Mouse (Mus musculus): ENCODE results near the gene Mrpl48. TPM values are rescaled to one million over a fixed set of nuclear protein-coding genes. Genes with fewer than 3 reads are reported as not detected.
A peak's percentile ranks its signal among the peaks of the same experiment; 100 is the strongest.

The Mrpl48 gene
- polyA plus RNA-seq, 1 experiment from 2014 or later = 89.5 TPM

GRCm38 (mm10) chr7:100530766-100531165 lies 77.3 kb downstream of the Mrpl48 start:
- WGBS = 90% methylated on average over 5 of the region's 5 CpGs
- no peaks in the 10 kb centered on the region for H3K27me3 ChIP-seq (ENCODE audit: control insufficient read depth, insufficient read depth, low read length)
- no peak for DNase-seq (ENCODE audit: low spot score)

GRCm38 (mm10) chr7:100524669-100525068 lies 83.4 kb downstream of the Mrpl48 start:
- Histone ChIP-seq H3K4me3 (replicated peaks; ENCODE audit: low read length) (no peak overlapping the region), H3K27ac (no peak overlapping the region), H3K9ac (no peak overlapping the region), H3K36me3 (replicated peaks; ENCODE audit: control insufficient read depth, insufficient read depth) (no peaks in the 10 kb centered on the region), H3K4me2 (replicated peaks) (no peak overlapping the region), H3K27me3 (ENCODE audit: control insufficient read depth, insufficient read depth, low read length) (no peaks in the 10 kb centered on the region), H3K9me3 (ENCODE audit: control insufficient read depth, low read length) (no peaks in the 10 kb centered on the region), H3K4me1 (replicated peaks; ENCODE audit: control insufficient read depth, insufficient read depth, low read length) (no peaks in the 10 kb centered on the region)
- DNase-seq (ENCODE audit: low spot score) = no peak
- WGBS = 74% methylated on average over 8 of the region's 8 CpGs
- ATAC-seq (ENCODE audit: low FRiP score) = no peak

More at GRCm38 (mm10) chr7:100530766-100531165, 77.3 kb downstream of the Mrpl48 start:
- no peak overlapping the region for H3K4me3 ChIP-seq (replicated peaks; ENCODE audit: low read length)
- H3K27ac ChIP-seq = no peak overlapping the region
- no peaks in the 10 kb centered on the region for H3K9me3 ChIP-seq (ENCODE audit: control insufficient read depth, low read length)
- ATAC-seq (ENCODE audit: low FRiP score) = no peak
- H3K36me3 ChIP-seq (replicated peaks; ENCODE audit: control insufficient read depth, insufficient read depth) = no peaks in the 10 kb centered on the region
- no peak overlapping the region for H3K9ac ChIP-seq
- H3K4me1 ChIP-seq (replicated peaks; ENCODE audit: control insufficient read depth, insufficient read depth, low read length) = no peaks in the 10 kb centered on the region
- no peak overlapping the region for H3K4me2 ChIP-seq (replicated peaks)

GRCm38 (mm10) chr7:100522222-100522621 lies 85.9 kb downstream of the Mrpl48 start:
- Histone ChIP-seq H3K9ac (no peak overlapping the region), H3K4me2 (replicated peaks) (no peak overlapping the region), H3K27ac (no peak overlapping the region), H3K36me3 (replicated peaks; ENCODE audit: control insufficient read depth, insufficient read depth) (no peaks in the 10 kb centered on the region), H3K27me3 (ENCODE audit: control insufficient read depth, insufficient read depth, low read length) (no peaks in the 10 kb centered on the region), H3K9me3 (ENCODE audit: control insufficient read depth, low read length) (no peaks in the 10 kb centered on the region), H3K4me1 (replicated peaks; ENCODE audit: control insufficient read depth, insufficient read depth, low read length) (no peaks in the 10 kb centered on the region), H3K4me3 (replicated peaks; ENCODE audit: low read length) (no peak overlapping the region)
- 68% methylated on average over 3 of the region's 3 CpGs for WGBS
- DNase-seq (ENCODE audit: low spot score) (no peak), ATAC-seq (ENCODE audit: low FRiP score) (no peak)

GRCm38 (mm10) chr7:100520663-100521285 lies 87.3 kb downstream of the Mrpl48 start:
- peak; percentile 85 for DNase-seq (ENCODE audit: low spot score)
- 23% methylated on average over 10 of the region's 10 CpGs for WGBS
- Histone ChIP-seq H3K27ac (no peak overlapping the region), H3K4me2 (replicated peaks) (0 out of 2 replicates have a peak overlapping the region, but pooled peaks have one; percentile 19), H3K9me3 (ENCODE audit: control insufficient read depth, low read length) (no peaks in the 10 kb centered on the region), H3K9ac (no peak overlapping the region), H3K27me3 (ENCODE audit: control insufficient read depth, insufficient read depth, low read length) (no peaks in the 10 kb centered on the region), H3K4me3 (replicated peaks; ENCODE audit: low read length) (no peak overlapping the region), H3K4me1 (replicated peaks; ENCODE audit: control insufficient read depth, insufficient read depth, low read length) (no peaks in the 10 kb centered on the region), H3K36me3 (replicated peaks; ENCODE audit: control insufficient read depth, insufficient read depth) (no peaks in the 10 kb centered on the region)
- peak; percentile 40; the same call in 1 of the 2 replicates for ATAC-seq (ENCODE audit: low FRiP score)

GRCm38 (mm10) chr7:100520204-100520603 lies 87.9 kb downstream of the Mrpl48 start:
- Histone ChIP-seq H3K4me3 (replicated peaks; ENCODE audit: low read length) (no peak overlapping the region), H3K27ac (no peak overlapping the region), H3K9me3 (ENCODE audit: control insufficient read depth, low read length) (no peaks in the 10 kb centered on the region), H3K36me3 (replicated peaks; ENCODE audit: control insufficient read depth, insufficient read depth) (no peaks in the 10 kb centered on the region), H3K4me1 (replicated peaks; ENCODE audit: control insufficient read depth, insufficient read depth, low read length) (no peaks in the 10 kb centered on the region), H3K27me3 (ENCODE audit: control insufficient read depth, insufficient read depth, low read length) (no peaks in the 10 kb centered on the region), H3K4me2 (replicated peaks) (no peak overlapping the region), H3K9ac (no peak overlapping the region)
- WGBS = 73% methylated on average over 7 of the region's 7 CpGs
- ATAC-seq (ENCODE audit: low FRiP score) (no peak), DNase-seq (ENCODE audit: low spot score) (no peak)

- H3K9me3 ChIP-seq (ENCODE audit: control insufficient read depth, low read length) = no peaks in the 10 kb centered on the region
- no peaks in the 10 kb centered on the region for H3K4me1 ChIP-seq (replicated peaks; ENCODE audit: control insufficient read depth, insufficient read depth, low read length)
- 53% methylated on average over 11 of the region's 11 CpGs for WGBS
- H3K27me3 ChIP-seq (ENCODE audit: control insufficient read depth, insufficient read depth, low read length) = no peaks in the 10 kb centered on the region
- H3K9ac ChIP-seq = no peak within 1 kb of the TSS
- DNase-seq (ENCODE audit: low spot score) = peak; percentile 52
- no peaks in the 10 kb centered on the region for H3K36me3 ChIP-seq (replicated peaks; ENCODE audit: control insufficient read depth, insufficient read depth)
- H3K4me3 ChIP-seq (replicated peaks; ENCODE audit: low read length) = no peak within 1 kb of the TSS
- peak; percentile 53; the same call in 1 of the 2 replicates for ATAC-seq (ENCODE audit: low FRiP score)
- no peak within 1 kb of the TSS for H3K27ac ChIP-seq
- H3K4me2 ChIP-seq (replicated peaks) = peak within 1 kb of the TSS; percentile 33
Measured at GRCm38 (mm10) chr7:100514573-100514972, 93.5 kb downstream of the Mrpl48 start, which contains the start of gene Dnajb13. Gene Dnajb13, minus strand, starts transcription at chr7:100514960.

GRCm38 (mm10) chr7:100511602-100512001 lies 96.5 kb downstream of the Mrpl48 start:
- DNase-seq (ENCODE audit: low spot score) (no peak), ATAC-seq (ENCODE audit: low FRiP score) (no peak)
- WGBS = 85% methylated on average over 8 of the region's 8 CpGs

GRCm38 (mm10) chr7:100508670-100509069 lies 99.4 kb downstream of the Mrpl48 start:
- ATAC-seq (ENCODE audit: low FRiP score) = no peak
- 83% methylated on average over 3 of the region's 3 CpGs for WGBS
- no peaks in the 10 kb centered on the region for H3K36me3 ChIP-seq (replicated peaks; ENCODE audit: control insufficient read depth, insufficient read depth)

More at GRCm38 (mm10) chr7:100511602-100512001, 96.5 kb downstream of the Mrpl48 start:
- H3K4me2 ChIP-seq (replicated peaks) = no peak overlapping the region
- no peak overlapping the region for H3K9ac ChIP-seq
- no peak overlapping the region for H3K27ac ChIP-seq
- no peaks in the 10 kb centered on the region for H3K4me1 ChIP-seq (replicated peaks; ENCODE audit: control insufficient read depth, insufficient read depth, low read length)
- H3K36me3 ChIP-seq (replicated peaks; ENCODE audit: control insufficient read depth, insufficient read depth) = no peaks in the 10 kb centered on the region
- H3K4me3 ChIP-seq (replicated peaks; ENCODE audit: low read length) = no peak overlapping the region
- H3K27me3 ChIP-seq (ENCODE audit: control insufficient read depth, insufficient read depth, low read length) = no peaks in the 10 kb centered on the region
- no peaks in the 10 kb centered on the region for H3K9me3 ChIP-seq (ENCODE audit: control insufficient read depth, low read length)

GRCm38 (mm10) chr7:100506494-100506893 lies 101.6 kb downstream of the Mrpl48 start:
- Histone ChIP-seq H3K4me1 (replicated peaks; ENCODE audit: control insufficient read depth, insufficient read depth, low read length) (no peaks in the 10 kb centered on the region), H3K4me3 (replicated peaks; ENCODE audit: low read length) (no peak overlapping the region), H3K4me2 (replicated peaks) (no peak overlapping the region), H3K9ac (no peak overlapping the region), H3K36me3 (replicated peaks; ENCODE audit: control insufficient read depth, insufficient read depth) (no peaks in the 10 kb centered on the region), H3K9me3 (ENCODE audit: control insufficient read depth, low read length) (no peaks in the 10 kb centered on the region), H3K27ac (no peak overlapping the region), H3K27me3 (ENCODE audit: control insufficient read depth, insufficient read depth, low read length) (no peaks in the 10 kb centered on the region)
- DNase-seq (ENCODE audit: low spot score) = no peak
- ATAC-seq (ENCODE audit: low FRiP score) = no peak
- 75% methylated on average over 4 of the region's 4 CpGs for WGBS

More at GRCm38 (mm10) chr7:100508670-100509069, 99.4 kb downstream of the Mrpl48 start:
- Histone ChIP-seq H3K4me2 (replicated peaks) (no peak overlapping the region), H3K4me3 (replicated peaks; ENCODE audit: low read length) (no peak overlapping the region), H3K9ac (no peak overlapping the region), H3K9me3 (ENCODE audit: control insufficient read depth, low read length) (no peaks in the 10 kb centered on the region), H3K27me3 (ENCODE audit: control insufficient read depth, insufficient read depth, low read length) (no peaks in the 10 kb centered on the region), H3K4me1 (replicated peaks; ENCODE audit: control insufficient read depth, insufficient read depth, low read length) (no peaks in the 10 kb centered on the region), H3K27ac (no peak overlapping the region)
- DNase-seq (ENCODE audit: low spot score) = no peak

All from hindbrain, embryonic 14.5 days (tissue).